Mouse (Mus musculus) liver, adult (tissue): Measurements from ENCODE around the gene Hrh3.

Source experiments
- GATA4 ChIP-seq: IDR thresholded peaks from 2 replicates; pipeline ENCODE4 v1.6.1; 2014; ENCODE audit warnings: mild to moderate bottlenecking, low read length; ENCODE audit not compliant: insufficient replicate concordance

The Hrh3 gene

GRCm38 (mm10) chr2:180116081-180116493, 11.8 kb upstream of the Hrh3 start:
- no peak for TF ChIP-seq GATA4

GRCm38 (mm10) chr2:180115279-180115678, 11.0 kb upstream of the Hrh3 start:
- TF ChIP-seq GATA4 = no peak

GRCm38 (mm10) chr2:180113909-180114890, 9.9 kb upstream of the Hrh3 start:
- no peak for TF ChIP-seq GATA4

GRCm38 (mm10) chr2:180108285-180108684, 4.0 kb upstream of the Hrh3 start:
- no peak for TF ChIP-seq GATA4

- TF ChIP-seq GATA4 = no peak
Measured at GRCm38 (mm10) chr2:180107081-180107480, 2.8 kb upstream of the Hrh3 start.

GRCm38 (mm10) chr2:180105441-180106190, 1.3 kb upstream of the Hrh3 start:
- TF ChIP-seq GATA4 = no peak

GRCm38 (mm10) chr2:180104659-180105377, 530 bp upstream of the Hrh3 start:
- TF ChIP-seq GATA4 = no peak

GRCm38 (mm10) chr2:180103151-180103977, 924 bp downstream of the Hrh3 start:
- TF ChIP-seq GATA4 = no peak

- TF ChIP-seq GATA4 = no peak
Measured at GRCm38 (mm10) chr2:180099529-180099928, 4.8 kb downstream of the Hrh3 start.

GRCm38 (mm10) chr2:180098167-180098566, 6.1 kb downstream of the Hrh3 start:
- TF ChIP-seq GATA4 = no peak

- no peak for TF ChIP-seq GATA4
Measured at GRCm38 (mm10) chr2:180097585-180097984, 6.7 kb downstream of the Hrh3 start.

- TF ChIP-seq GATA4 = no peak
Measured at GRCm38 (mm10) chr2:180095711-180096110, 8.6 kb downstream of the Hrh3 start.

GRCm38 (mm10) chr2:180090285-180090684, 14.0 kb downstream of the Hrh3 start:
- no peak for TF ChIP-seq GATA4

- TF ChIP-seq GATA4 = no peak
Measured at GRCm38 (mm10) chr2:180087472-180087871, 16.8 kb downstream of the Hrh3 start.

- TF ChIP-seq GATA4 = no peak
Measured at GRCm38 (mm10) chr2:180086637-180087027, 17.7 kb downstream of the Hrh3 start.
